Mouse (Mus musculus) megakaryocyte, embryonic 14.5 days (primary cell): ENCODE data around the gene Npat.

Source experiments
- FLI1 ChIP-seq: IDR thresholded peaks from 2 replicates; pipeline ENCODE4 v1.6.1; 2012; ENCODE audit warnings: low read length, inconsistent platforms, mixed read lengths
- GATA1 ChIP-seq: IDR thresholded peaks from 3 replicates; pipeline ENCODE4 v1.6.1; 2012; ENCODE audit warnings: mixed read lengths, low read length, inconsistent platforms, borderline replicate concordance

- TF ChIP-seq GATA1: no peak
- no peak for TF ChIP-seq FLI1
These were observed 64.7 kb downstream of the Npat start for GRCm38 (mm10) chr9:53601541-53601940.
